Mouse (Mus musculus): ENCODE results near the gene C1ql1. TPM values are rescaled to one million over a fixed set of nuclear protein-coding genes. Genes with fewer than 3 reads are reported as not detected.

The C1ql1 gene
- total RNA-seq, 2 experiments from 2014 or later: 0.31 to 0.93 TPM

DNA sequence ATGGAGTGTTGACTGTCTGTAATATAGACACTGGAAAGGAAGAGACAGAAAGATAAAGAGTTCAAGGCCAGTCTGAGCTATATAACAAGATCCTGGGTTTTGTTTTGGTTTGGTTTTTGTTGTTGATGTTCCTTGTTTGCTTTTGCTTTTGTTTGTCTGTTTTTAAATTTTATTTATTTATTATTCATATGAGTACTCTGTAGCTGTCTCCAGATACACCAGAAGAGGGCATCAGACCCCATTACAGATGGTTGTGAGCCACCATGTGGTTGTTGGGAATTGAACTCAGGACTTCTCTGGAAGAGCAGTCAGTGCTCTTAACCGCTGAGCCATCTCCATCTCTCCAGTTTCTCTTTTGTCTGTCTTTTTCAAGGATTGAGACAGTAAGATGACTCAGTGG, 12.4 kb upstream of the C1ql1 start:
- DNase-seq: no peak

- DNase-seq: no peak
These were observed 11.9 kb upstream of the C1ql1 start for GRCm38 (mm10) chr11:102958431-102958830.

DNA sequence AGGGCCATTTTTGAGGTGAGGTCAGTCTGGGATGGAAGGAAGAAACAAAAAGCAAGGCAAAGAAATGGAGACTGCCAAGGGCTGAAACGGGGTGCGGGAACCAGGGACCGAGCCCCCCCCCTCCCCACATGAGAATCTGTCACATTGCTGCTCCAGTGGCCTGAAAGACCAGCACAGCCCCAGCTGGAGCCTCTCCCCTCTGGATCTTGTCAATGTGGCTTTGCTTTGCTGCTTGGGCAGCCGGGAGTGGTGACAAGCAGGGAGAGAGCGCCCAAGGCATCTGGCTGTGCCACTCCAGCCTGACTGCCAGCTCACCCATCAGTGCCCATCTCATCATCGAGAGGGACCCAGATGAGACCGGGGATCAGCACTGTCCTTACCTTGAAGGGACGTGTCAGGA, 11.2 kb upstream of the C1ql1 start:
- DNase-seq: no peak

- peak; percentile 39 for DNase-seq
These were observed 10.6 kb upstream of the C1ql1 start for GRCm38 (mm10) chr11:102956962-102957614.

GRCm38 (mm10) chr11:102952922-102953321, 6.4 kb upstream of the C1ql1 start:
- no peak for DNase-seq

DNA sequence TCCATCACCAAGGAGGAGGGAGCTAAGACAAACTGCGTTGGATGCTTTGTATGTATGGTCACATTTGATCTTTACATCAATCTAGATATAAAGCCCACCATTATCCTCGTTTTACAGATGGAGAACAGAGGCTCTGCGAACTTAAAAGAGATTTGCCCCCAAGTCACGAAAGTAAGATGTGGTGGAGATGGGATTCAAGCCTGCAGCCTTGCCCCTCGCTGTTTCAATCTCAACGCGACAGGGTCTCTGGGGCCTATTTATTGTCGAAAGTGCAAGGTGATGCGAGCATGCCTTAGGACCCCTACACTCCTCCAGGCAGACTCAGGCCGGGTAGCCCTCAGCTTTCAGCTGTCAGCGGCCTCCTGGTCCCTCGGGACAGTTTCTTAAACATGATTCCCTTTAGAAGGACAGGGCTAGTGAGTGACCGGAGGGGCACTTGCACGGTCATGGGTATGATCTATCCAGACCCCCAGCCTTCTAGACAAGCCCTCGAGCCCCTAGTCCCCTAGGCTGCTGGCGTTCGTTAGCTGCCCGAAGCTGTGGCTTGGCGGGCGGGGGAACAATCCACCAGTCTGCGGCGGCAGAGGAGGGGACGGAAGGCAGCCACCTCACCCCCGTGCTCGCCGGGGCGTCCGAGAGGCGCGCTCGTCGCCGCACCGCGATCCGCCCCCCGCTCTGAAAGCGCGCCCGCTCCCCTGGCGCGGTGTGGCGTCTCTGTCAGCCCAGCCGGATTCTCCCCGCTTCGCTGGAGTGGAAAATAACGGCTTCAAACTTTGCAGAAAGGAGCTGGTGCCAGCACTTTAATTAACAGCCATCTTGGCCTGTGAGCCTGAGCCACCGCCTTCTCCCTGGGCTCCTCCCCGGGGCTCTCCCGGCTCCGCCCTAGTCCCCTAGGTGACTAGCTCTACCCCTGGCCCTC, 1.8 kb upstream of the C1ql1 start:
- peak; percentile 30 for DNase-seq

GRCm38 (mm10) chr11:102946992-102947343, 480 bp upstream of the C1ql1 start:
- DNase-seq: no peak

DNA sequence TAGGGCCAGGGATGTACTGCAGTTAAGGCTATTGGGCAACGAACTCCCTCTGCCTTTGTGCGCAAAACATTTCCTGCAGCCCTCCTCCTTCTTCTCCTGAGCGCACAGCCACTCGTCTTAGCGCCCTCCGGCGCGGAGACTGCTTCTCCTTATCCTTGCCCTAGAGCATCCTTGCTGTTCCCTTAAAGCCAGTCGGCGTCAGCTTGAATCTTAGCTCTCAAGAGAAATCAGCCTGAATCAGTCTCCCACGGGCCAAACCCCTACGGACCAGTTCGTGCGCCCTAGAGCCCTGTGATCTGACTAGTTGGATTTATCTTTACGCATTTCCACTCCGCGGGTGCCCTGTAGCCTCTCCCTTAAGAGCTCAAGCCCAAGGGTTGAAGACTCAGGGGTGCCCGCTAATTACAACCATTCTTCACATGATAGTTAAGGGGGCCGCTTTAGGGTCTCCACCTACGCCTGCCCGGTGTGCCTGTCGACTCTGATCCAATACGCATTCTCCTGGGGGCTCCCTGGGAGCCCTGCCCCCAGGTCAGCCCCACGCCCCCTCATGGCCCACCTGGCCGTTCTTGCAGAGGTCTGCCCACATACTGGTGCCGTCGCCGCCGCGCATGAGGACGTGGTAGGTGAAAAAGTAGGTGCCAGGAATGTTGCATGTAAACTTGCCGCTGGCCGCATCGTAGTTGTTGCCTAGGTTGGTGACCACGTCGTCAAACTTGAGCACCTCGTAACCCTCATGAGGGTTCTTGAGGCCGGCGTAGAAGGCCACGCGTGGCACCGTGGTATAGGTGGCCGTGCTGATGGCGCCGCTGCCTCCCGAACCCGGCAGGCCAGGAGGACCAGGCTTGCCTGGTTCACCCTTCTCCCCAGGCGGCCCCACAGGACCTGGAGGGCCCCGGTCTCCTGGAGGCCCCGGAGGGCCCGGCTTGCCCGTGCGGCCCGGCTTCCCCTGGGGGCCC, 903 bp downstream of the C1ql1 start:
- DNase-seq: no peak

GRCm38 (mm10) chr11:102941236-102941635, 5.3 kb downstream of the C1ql1 start:
- DNase-seq: no peak

DNA sequence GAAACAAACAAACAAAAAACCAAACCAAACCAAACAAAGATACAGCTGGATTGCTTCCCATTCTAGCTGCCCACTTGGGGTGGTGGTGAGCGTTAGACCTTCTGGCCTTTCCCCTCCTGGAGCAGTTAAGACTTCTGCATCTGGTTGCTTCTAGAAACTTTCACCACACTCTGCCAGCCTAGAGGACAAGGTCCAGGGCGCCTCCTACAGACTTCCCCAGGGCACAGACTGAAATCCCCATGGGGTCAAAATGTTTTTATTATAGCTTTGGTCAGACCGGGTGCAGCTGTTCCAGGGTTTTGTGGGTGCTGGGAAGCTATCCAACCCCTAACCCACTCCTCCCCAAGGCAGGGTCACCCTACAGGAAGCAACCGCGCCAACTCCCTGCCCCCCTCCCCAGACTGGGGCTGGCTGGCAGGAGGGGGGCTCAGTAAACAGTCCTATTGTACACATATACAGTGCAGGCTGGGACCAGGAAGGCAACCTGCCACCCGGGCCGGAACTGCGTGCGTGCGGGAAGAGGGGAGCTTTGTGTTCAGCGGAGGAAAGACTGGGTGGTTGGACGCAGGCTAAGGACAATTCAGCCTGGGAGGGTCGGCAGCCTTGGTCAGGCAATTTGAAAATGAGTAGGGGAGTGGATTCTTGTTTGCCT, 7.3 kb downstream of the C1ql1 start:
- DNase-seq: no peak

- no peak for DNase-seq
These were observed 8.8 kb downstream of the C1ql1 start for GRCm38 (mm10) chr11:102937529-102938182.

DNA sequence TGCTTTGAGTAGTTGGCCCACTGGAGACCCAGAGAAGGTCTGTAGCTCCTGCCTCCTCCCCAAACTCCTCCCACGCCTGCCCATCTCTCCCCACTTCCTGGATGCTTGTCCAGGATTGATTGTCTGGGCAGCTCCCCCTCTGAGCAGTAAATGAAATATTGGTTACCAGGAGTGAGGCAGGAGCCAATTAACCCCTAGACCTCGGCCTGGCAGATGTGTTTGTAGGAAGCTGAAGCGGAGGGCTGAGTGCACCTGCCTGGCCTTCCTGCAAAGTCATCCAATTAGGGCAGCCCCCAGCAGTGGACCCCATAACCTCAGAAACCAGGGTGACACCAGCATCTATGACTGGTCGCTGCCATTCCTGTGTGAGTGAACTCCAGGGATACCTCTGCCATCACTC, 10.2 kb downstream of the C1ql1 start:
- no peak for DNase-seq

- no peak for DNase-seq
These were observed 15.8 kb downstream of the C1ql1 start for GRCm38 (mm10) chr11:102930672-102931071.

DNA sequence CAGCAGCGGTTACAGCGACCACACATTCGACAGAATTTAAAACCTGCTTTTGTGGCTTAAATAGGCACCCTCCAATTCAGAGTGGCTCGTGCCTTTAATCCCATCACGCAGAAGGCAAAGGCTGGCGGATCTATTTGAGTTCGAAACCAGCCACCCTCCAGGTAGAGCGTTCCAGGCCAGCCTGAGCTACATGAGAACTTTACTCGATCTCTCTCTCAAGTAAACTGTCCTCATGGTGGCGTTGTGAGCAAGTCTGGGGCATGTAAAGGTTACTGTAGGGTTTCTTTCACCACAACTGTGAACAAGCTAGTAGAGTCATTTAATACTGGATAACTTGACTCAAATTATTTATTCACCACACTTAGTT, 21.2 kb downstream of the C1ql1 start:
- DNase-seq: peak; percentile 36

GRCm38 (mm10) chr11:102924557-102925350, 21.7 kb downstream of the C1ql1 start, which contains the start of gene Kif18b:
Gene Kif18b (minus strand): TSS chr11:102925124.
- peak; percentile 93 for DNase-seq

- no peak for DNase-seq
These were observed 25.0 kb downstream of the C1ql1 start for GRCm38 (mm10) chr11:102921491-102921890.

GRCm38 (mm10) chr11:102918077-102918476, 28.4 kb downstream of the C1ql1 start:
- DNase-seq: no peak

DNA sequence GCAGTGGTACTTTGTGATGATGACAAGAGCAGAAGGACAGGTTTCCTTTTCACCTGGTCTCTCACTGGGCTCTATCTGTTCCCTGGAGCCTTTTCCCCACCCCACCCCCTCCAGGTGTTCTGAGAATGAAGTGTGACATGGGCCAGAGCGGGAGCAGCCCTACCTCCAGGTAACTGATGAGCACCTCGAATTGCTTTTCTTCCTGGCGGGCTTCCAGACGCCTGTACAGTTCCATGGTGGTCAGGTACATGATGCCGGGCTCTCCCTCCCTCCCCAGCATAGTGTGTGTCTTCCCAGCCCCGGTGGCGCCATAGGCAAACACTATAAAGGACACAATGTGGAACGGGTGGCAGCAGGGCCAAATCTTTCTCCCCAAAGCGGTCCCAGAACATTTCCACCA, 31.1 kb downstream of the C1ql1 start:
- no peak for DNase-seq

DNA sequence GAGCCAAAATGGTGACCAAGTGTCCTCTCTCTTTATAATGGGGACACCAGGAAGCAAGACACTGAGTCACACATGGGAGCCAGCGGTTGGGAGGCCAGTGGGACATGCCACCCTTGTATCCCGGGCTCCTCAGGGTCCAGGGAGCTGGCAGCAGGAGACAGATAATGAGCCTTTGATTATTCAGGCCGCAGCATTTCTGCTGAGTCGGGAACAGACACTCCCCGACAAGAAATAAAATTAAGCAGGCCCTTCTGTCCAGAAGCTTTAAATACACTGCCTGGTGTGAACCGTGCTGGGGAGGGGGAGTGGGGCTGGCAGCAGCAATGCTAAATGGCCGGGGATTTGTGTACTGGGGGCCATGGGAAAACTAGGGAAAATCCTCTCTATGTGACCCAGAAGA, 35.1 kb downstream of the C1ql1 start:
- DNase-seq: no peak

GRCm38 (mm10) chr11:102903654-102904053, 42.8 kb downstream of the C1ql1 start:
- no peak for DNase-seq

GRCm38 (mm10) chr11:102902107-102902506, 44.4 kb downstream of the C1ql1 start:
- no peak for DNase-seq

Measured in gastrocnemius, postnatal 10 days (tissue).